Mouse (Mus musculus) heart, adult 2 months (tissue): ENCODE measurements around the gene Eapp.
A peak's percentile ranks its signal among the peaks of the same experiment; 100 is the strongest.

Experiments
- CTCF ChIP-seq: fragments of 200-600 bp; IDR thresholded peaks from 2 replicates; pipeline ENCODE4 v1.8.1; 2022; ENCODE audit warnings: antibody characterized with exemption, mild to moderate bottlenecking, moderate library complexity
- POLR2A ChIP-seq: fragments of 200-500 bp; IDR thresholded peaks from 2 replicates; pipeline ENCODE4 v1.6.1; 2011; ENCODE audit warnings: mild to moderate bottlenecking, low read depth, low read length, control low read depth; ENCODE audit not compliant: insufficient read depth

DNA sequence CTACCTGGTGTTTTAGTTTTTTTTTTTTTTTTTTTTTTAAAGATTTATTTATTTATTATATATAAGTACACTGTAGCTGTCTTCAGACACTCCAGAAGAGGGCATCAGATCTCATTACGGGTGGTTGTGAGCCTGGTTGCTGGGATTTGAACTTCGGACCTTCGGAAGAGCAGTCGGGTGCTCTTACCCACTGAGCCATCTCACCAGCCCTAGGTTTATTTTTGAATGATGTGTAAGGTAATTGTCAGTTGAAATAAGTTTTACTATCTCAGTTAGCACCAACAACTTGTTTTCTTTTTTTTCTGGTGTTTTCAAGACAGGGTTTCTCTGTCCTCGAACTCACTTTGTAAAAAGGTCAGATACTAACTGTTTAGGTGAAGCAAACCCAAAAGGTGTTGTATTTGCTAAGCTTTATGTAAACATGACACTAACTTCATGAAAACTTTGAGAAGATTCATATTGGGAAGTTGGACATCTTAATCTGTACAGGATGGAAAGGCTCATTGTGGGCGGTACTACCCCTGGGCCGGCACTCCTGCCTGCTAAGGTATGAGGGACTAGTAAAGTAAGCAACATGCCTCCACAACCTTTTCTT lies 1.4 kb upstream of the Eapp start:
- no peak for TF ChIP-seq POLR2A
- peak; percentile 53 for TF ChIP-seq CTCF
